Mouse (Mus musculus) kidney, adult 2 months (tissue): ENCODE measurements around the gene Arhgef28.

ENCODE experiments used
- CTCF ChIP-seq: fragments of 200-500 bp; conservative IDR thresholded peaks from 2 replicates; pipeline ENCODE4 v1.5.1; 2011; ENCODE audit warnings: low read depth, mild to moderate bottlenecking, control low read depth, low read length, moderate library complexity, mixed read lengths; ENCODE audit not compliant: insufficient read depth, insufficient read length
- POLR2A ChIP-seq: fragments of 200-500 bp; IDR thresholded peaks from one replicate; pipeline ENCODE4 v1.6.1; 2011; ENCODE audit warnings: low read depth, low read length, control low read depth

DNA sequence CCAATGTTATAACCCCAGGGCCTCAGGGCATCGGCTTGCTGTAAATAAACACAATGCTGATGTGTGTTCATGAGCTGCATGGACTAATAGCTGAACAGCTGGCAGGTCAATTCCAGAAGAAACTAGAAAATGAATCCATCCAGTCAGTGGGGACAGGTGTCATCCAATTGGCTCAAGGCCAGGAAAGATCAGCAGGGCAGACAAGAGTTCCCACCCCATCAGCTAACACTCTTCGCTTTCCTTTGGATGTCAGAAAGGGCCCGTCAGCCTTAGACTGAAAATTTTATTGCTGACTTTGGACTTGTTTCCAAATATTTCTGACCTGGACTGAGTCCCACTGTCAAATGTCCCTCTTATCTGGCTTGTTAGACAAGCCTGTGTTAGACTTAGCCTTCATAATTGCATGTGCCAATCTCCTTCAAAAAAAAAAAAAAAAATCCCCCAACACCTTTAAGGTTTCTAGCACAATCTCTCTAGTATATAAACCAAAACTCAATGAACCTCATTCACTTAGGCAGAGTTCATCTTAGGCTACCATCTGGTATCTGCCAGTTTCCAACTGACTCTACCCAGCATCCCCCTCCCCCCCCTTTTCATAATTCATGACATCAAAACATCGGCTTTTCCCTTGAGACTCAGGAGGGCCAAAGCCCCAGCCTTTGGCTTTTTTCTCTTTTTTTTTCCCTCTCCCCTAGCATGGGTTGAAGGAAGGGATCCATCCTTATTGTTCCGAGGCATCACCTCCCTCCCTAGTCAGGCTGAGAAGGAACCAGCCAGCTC lies 38.5 kb upstream of the Arhgef28 start:
- TF ChIP-seq CTCF (no peak), POLR2A (no peak)
